Mouse (Mus musculus) heart, postnatal 0 days (tissue): ENCODE data around the gene Camk2b. TPM values are rescaled to one million over a fixed set of nuclear protein-coding genes. Genes with fewer than 3 reads are reported as not detected.

Experiments used
- ATAC-seq: fragments of 200-750 bp; cut with Nextera tagmentation; 2 replicates; pipeline ENCODE4 v1.8.0; 2017; ENCODE audit warnings: low read depth, moderate number of reproducible peaks, moderate library complexity; ENCODE audit not compliant: insufficient read depth
- DNase-seq: peaks from one replicate; pipeline ENCODE4 v3.0.0-alpha.2; 2016; ENCODE audit warnings: low spot score
- H3K27ac ChIP-seq: fragments of 300-500 bp; sonication (generic); 2 replicates; pipeline ENCODE4 v1.5.1; 2014; ENCODE audit warnings: low read depth, mild to moderate bottlenecking
- H3K27me3 ChIP-seq: fragments of 300-500 bp; sonication (generic); 2 replicates; pipeline ENCODE4 v1.6.1; 2014; ENCODE audit warnings: low read length, mixed read lengths; ENCODE audit not compliant: control insufficient read depth, insufficient read depth
- H3K36me3 ChIP-seq: fragments of 300-500 bp; sonication (generic); replicated peaks from 2 replicates; pipeline ENCODE4 v1.6.1; 2014; ENCODE audit warnings: low read length, mixed read lengths; ENCODE audit not compliant: control insufficient read depth, insufficient read depth
- H3K4me1 ChIP-seq: fragments of 300-500 bp; sonication (generic); 2 replicates; pipeline ENCODE4 v1.6.1; 2014; ENCODE audit warnings: antibody characterized with exemption; ENCODE audit not compliant: control insufficient read depth, insufficient read depth
- H3K4me2 ChIP-seq: fragments of 300-500 bp; sonication (generic); 2 replicates; pipeline ENCODE4 v1.6.1; 2014; ENCODE audit warnings: low read depth, mild to moderate bottlenecking, low read length, moderate library complexity
- H3K4me3 ChIP-seq: fragments of 300-500 bp; sonication (generic); 2 replicates; pipeline ENCODE4 v1.5.1; 2014; ENCODE audit warnings: low read depth, low read length
- H3K9ac ChIP-seq: fragments of 300-500 bp; sonication (generic); replicated peaks from 2 replicates; pipeline ENCODE4 v1.6.1; 2014; ENCODE audit warnings: low read depth, low read length, mixed read lengths
- H3K9me3 ChIP-seq: fragments of 300-500 bp; sonication (generic); replicated peaks from 2 replicates; pipeline ENCODE4 v1.6.1; 2016; ENCODE audit warnings: low read length; ENCODE audit not compliant: control insufficient read depth
- CTCF ChIP-seq: IDR thresholded peaks from 2 replicates; pipeline ENCODE4 v1.5.1; 2016; ENCODE audit warnings: antibody characterized with exemption, control low read depth, low read depth
- EP300 ChIP-seq: IDR thresholded peaks from 2 replicates; pipeline ENCODE4 v1.6.1; 2016; ENCODE audit warnings: antibody characterized with exemption, low read depth
- WGBS: fragments of 180-500 bp; shearing (Covaris S2); extraction: QIAGEN DNeasy Blood & Tissue Kit; methylation state at CpG from one replicate; pipeline ENCODE4 v1.1.7; 2014; 5-methylcytosine and 5-hydroxymethylcytosine counted together
- polyA plus RNA-seq: library from polyadenylated mRNA; unstranded; fragments of >200 nt; fragmentation: Nextera tagmentation; extraction: Ambion mirVana; gene quantifications from 2 replicates; pipeline ENCODE4 v1.2.1, GENCODE M21; 2015
- total RNA-seq: library from RNA; depleted of rRNA; stranded (reverse); fragments of >200 nt; gene quantifications from 2 replicates; pipeline ENCODE4 v1.2.3, GENCODE M21; 2014; ENCODE audit warnings: low replicate concordance

The Camk2b gene
- total and polyA plus RNA-seq, 2 experiments from 2014 or later, result 3.4 to 6.3 TPM

GRCm38 (mm10) chr11:5979088-5979487 is 87.1 kb downstream of the Camk2b start:
- no peak for DNase-seq
- H3K9me3 ChIP-seq, result no peaks in the 10 kb centered on the region
- ATAC-seq, result no peak
- no peak overlapping the region for H3K27ac ChIP-seq
- no peak overlapping the region for H3K4me2 ChIP-seq
- no peaks in the 10 kb centered on the region for H3K27me3 ChIP-seq
- H3K36me3 ChIP-seq, result no peaks in the 10 kb centered on the region
- H3K4me1 ChIP-seq, result no peaks in the 10 kb centered on the region
- TF ChIP-seq EP300 (no peak), CTCF (no peak)
- H3K9ac ChIP-seq, result no peak overlapping the region
- 82% methylated on average over 7 of the region's 7 CpGs for WGBS
- no peak overlapping the region for H3K4me3 ChIP-seq

- H3K9ac ChIP-seq, result no peak overlapping the region
- 13% methylated on average over 9 of the region's 9 CpGs for WGBS
- ATAC-seq (no peak), DNase-seq (no peak)
- TF ChIP-seq CTCF, result no peak
- TF ChIP-seq EP300, result no peak
- H3K4me3 ChIP-seq, result no peak overlapping the region
- no peak overlapping the region for H3K27ac ChIP-seq
- H3K9me3 ChIP-seq, result no peaks in the 10 kb centered on the region
- H3K4me1 ChIP-seq, result no peaks in the 10 kb centered on the region
- no peaks in the 10 kb centered on the region for H3K27me3 ChIP-seq
- no peak overlapping the region for H3K4me2 ChIP-seq
- H3K36me3 ChIP-seq, result peaks cover 7% of the 10 kb centered on the region
Measured at GRCm38 (mm10) chr11:5976106-5976505, 90.1 kb downstream of the Camk2b start.

GRCm38 (mm10) chr11:5975068-5975467 is 91.1 kb downstream of the Camk2b start:
- no peak for DNase-seq
- H3K36me3 ChIP-seq, result peaks cover 13% of the 10 kb centered on the region
- 78% methylated on average over 2 of the region's 2 CpGs for WGBS
- H3K4me3 ChIP-seq, result no peak overlapping the region
- no peak overlapping the region for H3K27ac ChIP-seq
- no peaks in the 10 kb centered on the region for H3K9me3 ChIP-seq
- H3K9ac ChIP-seq, result no peak overlapping the region
- no peaks in the 10 kb centered on the region for H3K4me1 ChIP-seq
- H3K4me2 ChIP-seq, result no peak overlapping the region
- no peak for ATAC-seq
- no peak for TF ChIP-seq EP300
- TF ChIP-seq CTCF, result no peak
- H3K27me3 ChIP-seq, result no peaks in the 10 kb centered on the region

GRCm38 (mm10) chr11:5974053-5974452 is 92.1 kb downstream of the Camk2b start:
- Histone ChIP-seq H3K4me1 (no peaks in the 10 kb centered on the region), H3K4me3 (no peak overlapping the region), H3K4me2 (no peak overlapping the region), H3K27ac (no peak overlapping the region), H3K9me3 (no peaks in the 10 kb centered on the region), H3K27me3 (no peaks in the 10 kb centered on the region), H3K9ac (no peak overlapping the region), H3K36me3 (peaks cover 21% of the 10 kb centered on the region)
- DNase-seq (no peak), ATAC-seq (no peak)
- TF ChIP-seq CTCF (no peak), EP300 (no peak)
- WGBS, result 80% methylated on average over 6 of the region's 6 CpGs

- H3K9me3 ChIP-seq, result no peaks in the 10 kb centered on the region
- peaks cover 30% of the 10 kb centered on the region for H3K36me3 ChIP-seq
- no peak overlapping the region for H3K4me2 ChIP-seq
- TF ChIP-seq EP300, result no peak
- no peak for TF ChIP-seq CTCF
- H3K27me3 ChIP-seq, result no peaks in the 10 kb centered on the region
- no peak for DNase-seq
- H3K9ac ChIP-seq, result no peak overlapping the region
- no peak for ATAC-seq
- WGBS, result 45% methylated on average over 7 of the region's 7 CpGs
- no peak overlapping the region for H3K27ac ChIP-seq
- no peaks in the 10 kb centered on the region for H3K4me1 ChIP-seq
- H3K4me3 ChIP-seq, result no peak overlapping the region
Measured at GRCm38 (mm10) chr11:5973151-5973550, 93.0 kb downstream of the Camk2b start.

GRCm38 (mm10) chr11:5971202-5971601 is 95.0 kb downstream of the Camk2b start:
- TF ChIP-seq EP300 (no peak), CTCF (no peak)
- ATAC-seq, result no peak
- peaks cover 50% of the 10 kb centered on the region for H3K36me3 ChIP-seq

More at GRCm38 (mm10) chr11:5971202-5971601, 95.0 kb downstream of the Camk2b start:
- Histone ChIP-seq H3K4me2 (no peak overlapping the region), H3K9ac (no peak overlapping the region), H3K9me3 (no peaks in the 10 kb centered on the region), H3K27me3 (no peaks in the 10 kb centered on the region), H3K4me3 (no peak overlapping the region), H3K27ac (no peak overlapping the region), H3K4me1 (no peaks in the 10 kb centered on the region)
- 68% methylated on average over 7 of the region's 7 CpGs for WGBS
- no peak for DNase-seq
